Mouse (Mus musculus) liver, embryonic 13.5 days (tissue): ENCODE results near the gene Rabl6. TPM values are rescaled to one million over a fixed set of nuclear protein-coding genes. Genes with fewer than 3 reads are reported as not detected.

ENCODE experiments used
- ATAC-seq: fragments of 200-750 bp; cut with Nextera tagmentation; 2 replicates; pipeline ENCODE4 v1.8.0; 2017; ENCODE audit warnings: low read depth, mild to moderate bottlenecking, moderate number of reproducible peaks, moderate library complexity
- DNase-seq: peaks from one replicate; pipeline ENCODE4 v3.0.0; 2022
- H3K27ac ChIP-seq: fragments of 300-500 bp; sonication (generic); 2 replicates; pipeline ENCODE4 v1.5.1; 2015; ENCODE audit warnings: moderate library complexity, mild to moderate bottlenecking, inconsistent platforms
- H3K27me3 ChIP-seq: fragments of 300-500 bp; sonication (generic); 2 replicates; pipeline ENCODE4 v1.6.1; 2015; ENCODE audit warnings: mild to moderate bottlenecking, inconsistent platforms
- H3K36me3 ChIP-seq: fragments of 300-500 bp; sonication (generic); 2 replicates; pipeline ENCODE4 v1.6.1; 2015; ENCODE audit warnings: mild to moderate bottlenecking, inconsistent platforms
- H3K4me1 ChIP-seq: fragments of 300-500 bp; sonication (generic); replicated peaks from 2 replicates; pipeline ENCODE4 v1.6.1; 2015; ENCODE audit warnings: inconsistent platforms
- H3K4me2 ChIP-seq: fragments of 300-500 bp; sonication (generic); 2 replicates; pipeline ENCODE4 v1.6.1; 2015; ENCODE audit warnings: inconsistent platforms, mild to moderate bottlenecking, moderate library complexity
- H3K4me3 ChIP-seq: fragments of 300-500 bp; sonication (generic); replicated peaks from 2 replicates; pipeline ENCODE4 v1.5.1; 2015; ENCODE audit warnings: mild to moderate bottlenecking, inconsistent platforms
- H3K9ac ChIP-seq: fragments of 300-500 bp; sonication (generic); 2 replicates; pipeline ENCODE4 v1.6.1; 2015; ENCODE audit warnings: mild to moderate bottlenecking, inconsistent platforms
- H3K9me3 ChIP-seq: fragments of 300-500 bp; sonication (generic); replicated peaks from 2 replicates; pipeline ENCODE4 v1.6.1; 2016; ENCODE audit warnings: inconsistent platforms
- WGBS: fragments of 180-500 bp; shearing (Covaris S2); methylation state at CpG from one replicate; pipeline ENCODE4 v1.1.7; 2015; ENCODE audit not compliant: insufficient replicate concordance; 5-methylcytosine and 5-hydroxymethylcytosine counted together
- polyA plus RNA-seq: library from polyadenylated mRNA; unstranded; fragments of >200 nt; fragmentation: Nextera tagmentation; extraction: Ambion mirVana; gene quantifications from 2 replicates; pipeline ENCODE4 v1.2.1, GENCODE M21; 2015

The Rabl6 gene
- polyA plus RNA-seq, 1 experiment from 2014 or later, result 29.8 TPM

DNA sequence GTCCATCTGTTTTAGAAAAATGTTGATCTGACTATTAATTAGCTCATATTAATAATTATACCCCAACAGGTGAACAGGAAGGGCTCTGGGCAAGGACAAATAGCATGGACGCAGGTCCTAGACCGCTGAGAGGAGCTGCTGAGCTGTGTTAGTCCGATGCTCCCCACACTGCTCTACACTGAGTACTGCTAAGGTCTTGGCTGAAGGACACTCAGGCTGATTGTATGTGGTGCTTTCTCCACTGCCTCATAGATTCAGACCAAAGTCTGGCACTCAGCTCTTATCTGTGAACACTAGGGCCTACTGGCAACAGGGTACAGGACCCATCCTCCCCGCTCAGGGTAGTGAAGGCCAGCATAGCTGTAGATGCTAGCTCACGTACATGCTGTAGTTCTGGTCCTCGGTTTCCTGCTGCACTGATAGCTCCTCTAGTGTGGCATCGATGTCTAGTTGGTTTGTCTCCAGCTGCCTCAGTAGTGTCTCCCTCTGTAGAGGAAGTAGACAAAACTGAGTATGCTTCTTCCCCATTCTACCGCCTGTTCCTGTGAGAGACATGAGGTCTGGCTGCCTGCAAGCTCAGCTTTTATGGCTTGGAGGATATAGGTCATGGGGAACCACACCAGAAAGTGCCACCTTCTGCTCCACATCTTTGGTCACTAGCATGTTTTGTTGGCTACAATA, 20.0 kb downstream of the Rabl6 start:
- peaks cover 93% of the 10 kb centered on the region for H3K36me3 ChIP-seq
- DNase-seq (no peak), ATAC-seq (no peak)
- 73% methylated on average over 8 of the region's 8 CpGs for WGBS
- no peaks in the 10 kb centered on the region for H3K27me3 ChIP-seq
- no peak overlapping the region for H3K4me2 ChIP-seq
- no peaks in the 10 kb centered on the region for H3K9me3 ChIP-seq
- peak overlapping the region; percentile 37; the same call in 1 of the 2 replicates for H3K27ac ChIP-seq
- H3K9ac ChIP-seq, result no peak overlapping the region
- 0 out of 2 replicates have a peak, but pooled peaks cover 4% of the 10 kb centered on the region for H3K4me1 ChIP-seq
- H3K4me3 ChIP-seq, result no peak overlapping the region

DNA sequence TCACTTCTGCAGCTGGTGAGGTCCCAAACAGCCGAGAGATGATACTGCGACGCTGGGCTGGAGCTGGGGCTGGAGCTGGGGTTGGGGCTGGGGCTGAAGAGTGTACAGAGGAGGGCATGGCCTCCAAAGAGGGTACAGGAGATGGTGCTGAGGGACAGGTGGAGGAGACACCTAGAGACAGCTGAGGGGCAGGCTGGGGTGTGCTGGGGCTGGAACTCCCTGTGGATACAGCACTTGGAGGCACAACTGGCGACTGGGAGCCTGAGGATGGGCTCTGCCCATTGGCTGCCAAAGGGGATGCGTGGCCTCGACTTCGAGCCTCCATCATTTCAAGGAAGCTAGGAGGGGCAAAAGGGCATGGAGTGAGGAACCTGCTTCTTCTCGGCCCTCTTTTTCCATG, 21.0 kb downstream of the Rabl6 start:
- DNase-seq (no peak), ATAC-seq (no peak)
- WGBS, result 82% methylated on average over 8 of the region's 8 CpGs
- Histone ChIP-seq H3K4me3 (no peak overlapping the region), H3K9ac (no peak overlapping the region), H3K4me2 (no peak overlapping the region), H3K27ac (no peak overlapping the region), H3K27me3 (no peaks in the 10 kb centered on the region), H3K36me3 (peaks cover 89% of the 10 kb centered on the region), H3K9me3 (no peaks in the 10 kb centered on the region), H3K4me1 (peaks cover 15% of the 10 kb centered on the region)

DNA sequence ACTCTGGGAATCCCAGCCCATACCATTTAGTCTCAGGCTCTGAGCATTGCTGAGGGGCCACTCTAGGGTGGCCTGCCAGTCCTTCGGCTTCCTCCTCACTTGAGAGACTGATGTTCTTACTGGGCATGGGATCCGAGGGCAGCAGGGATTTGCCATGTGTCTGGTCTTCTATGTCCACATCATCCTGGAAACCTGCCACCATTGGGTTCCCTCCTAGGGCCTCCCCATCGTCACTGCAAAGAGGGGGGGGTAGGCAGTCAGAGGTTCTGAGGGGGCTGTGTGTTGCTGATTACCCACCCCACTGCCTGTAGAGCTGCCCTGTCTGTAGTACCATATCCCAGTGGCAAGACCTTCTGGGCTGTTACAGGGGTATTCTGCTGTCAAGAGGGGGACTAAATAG, 22.7 kb downstream of the Rabl6 start:
- Histone ChIP-seq H3K9ac (no peak overlapping the region), H3K4me2 (no peak overlapping the region), H3K27me3 (peaks cover 9% of the 10 kb centered on the region), H3K4me1 (peaks cover 31% of the 10 kb centered on the region), H3K36me3 (peaks cover 72% of the 10 kb centered on the region), H3K9me3 (no peaks in the 10 kb centered on the region), H3K27ac (no peak overlapping the region), H3K4me3 (no peak overlapping the region)
- DNase-seq (no peak), ATAC-seq (no peak)
- 69% methylated on average over 3 of the region's 3 CpGs for whole genome bisulfite sequencing

DNA sequence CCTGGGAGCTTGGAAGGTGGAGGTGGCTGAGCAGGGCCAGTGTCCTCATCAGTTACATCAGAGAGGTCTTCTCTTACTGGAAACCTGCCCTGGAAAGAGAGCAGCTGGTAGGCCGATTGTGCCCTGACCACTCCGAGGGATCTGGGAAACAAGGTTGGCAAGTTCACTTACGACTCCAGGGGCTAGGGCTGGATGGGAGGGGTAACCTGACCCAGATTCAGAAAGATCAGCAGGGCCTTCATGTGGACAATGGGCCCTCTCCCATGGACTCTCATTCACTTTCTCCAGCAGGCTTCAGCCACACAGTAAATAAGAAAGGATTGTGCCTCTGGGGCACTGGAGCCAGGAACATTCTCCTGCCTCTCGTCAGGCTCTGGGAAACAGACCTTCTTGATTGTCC, 23.5 kb downstream of the Rabl6 start:
- Histone ChIP-seq H3K4me3 (no peak overlapping the region), H3K9ac (no peak overlapping the region), H3K9me3 (no peaks in the 10 kb centered on the region), H3K4me1 (peaks cover 37% of the 10 kb centered on the region), H3K27me3 (peaks cover 16% of the 10 kb centered on the region), H3K4me2 (no peak overlapping the region), H3K36me3 (peaks cover 65% of the 10 kb centered on the region), H3K27ac (no peak overlapping the region)
- ATAC-seq, result no peak
- 89% methylated on average over 4 of the region's 4 CpGs for WGBS
- DNase-seq, result no peak

DNA sequence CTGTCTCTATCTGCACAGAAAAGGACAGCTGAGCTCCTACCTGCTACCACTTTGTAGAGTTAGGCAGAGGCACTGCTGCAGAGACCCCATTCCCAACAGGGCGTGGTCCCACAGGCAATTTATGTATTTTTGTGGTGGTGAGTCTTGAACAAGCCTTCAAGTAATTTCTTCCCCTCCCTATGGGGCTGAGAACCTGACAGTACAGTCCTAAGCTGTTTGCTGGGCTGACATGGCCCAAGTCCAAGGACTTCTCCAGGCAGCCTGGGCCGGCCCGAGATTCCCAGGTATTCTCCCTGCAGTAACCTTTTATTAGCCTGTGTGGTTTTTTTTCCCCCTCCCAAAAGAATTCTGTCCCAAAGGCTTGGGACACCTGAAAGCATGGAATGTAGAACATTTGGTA, 24.2 kb downstream of the Rabl6 start:
- H3K4me3 ChIP-seq, result no peak overlapping the region
- no peak for ATAC-seq

DNA sequence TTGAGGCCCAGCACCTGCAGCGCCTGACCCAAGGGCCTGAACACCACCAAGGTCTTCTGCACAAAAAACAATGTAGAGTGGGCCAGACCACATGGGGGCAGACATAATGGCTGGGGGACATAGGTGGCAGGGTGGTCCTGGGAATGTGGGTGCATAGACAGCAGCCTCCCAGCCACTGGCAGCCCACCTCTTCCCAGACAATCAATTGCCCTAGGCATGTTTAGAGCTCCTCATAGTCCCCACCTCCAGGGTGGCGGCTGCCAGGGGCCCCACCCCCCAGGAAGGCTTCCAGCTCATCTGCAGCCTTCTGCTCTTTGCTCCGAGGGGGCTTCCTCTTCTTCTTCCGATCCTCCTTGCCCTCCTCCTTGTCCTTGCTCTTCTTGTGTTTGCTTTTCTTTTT, 24.8 kb downstream of the Rabl6 start:
- Histone ChIP-seq H3K36me3 (peaks cover 59% of the 10 kb centered on the region), H3K4me3 (no peak overlapping the region), H3K4me2 (no peak overlapping the region), H3K4me1 (peaks cover 50% of the 10 kb centered on the region), H3K9ac (no peak overlapping the region), H3K27me3 (peaks cover 29% of the 10 kb centered on the region), H3K9me3 (no peaks in the 10 kb centered on the region), H3K27ac (no peak overlapping the region)
- ATAC-seq (no peak), DNase-seq (no peak)
- 58% methylated on average over 4 of the region's 4 CpGs for WGBS

More for the DNA sequence above, 24.2 kb downstream of the Rabl6 start:
- 71% methylated on average over 3 of the region's 3 CpGs for WGBS
- peaks cover 23% of the 10 kb centered on the region for H3K27me3 ChIP-seq
- H3K36me3 ChIP-seq, result peaks cover 62% of the 10 kb centered on the region
- H3K27ac ChIP-seq, result no peak overlapping the region
- DNase-seq, result no peak
- H3K4me1 ChIP-seq, result peaks cover 44% of the 10 kb centered on the region
- no peaks in the 10 kb centered on the region for H3K9me3 ChIP-seq
- no peak overlapping the region for H3K9ac ChIP-seq
- no peak overlapping the region for H3K4me2 ChIP-seq

DNA sequence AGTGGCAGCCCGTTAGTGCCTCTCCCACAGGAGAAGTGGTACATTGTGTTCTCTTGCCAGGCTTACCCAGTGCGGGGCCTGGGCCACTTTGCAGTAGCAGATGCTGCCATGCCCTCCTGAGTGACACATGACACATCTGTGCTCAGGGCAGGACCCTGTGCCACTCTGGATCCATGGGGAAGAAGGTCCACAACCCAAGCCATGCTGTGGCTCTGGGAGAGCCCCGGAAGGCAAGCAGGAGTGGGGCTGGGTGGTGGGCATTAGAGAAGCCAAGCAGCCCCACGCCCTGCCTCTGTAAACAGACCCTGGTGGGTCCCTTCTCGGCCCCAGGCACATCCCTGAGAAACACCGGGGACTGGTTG, 25.2 kb downstream of the Rabl6 start:
- WGBS, result 75% methylated on average over 6 of the region's 6 CpGs
- DNase-seq (no peak), ATAC-seq (no peak)
- peaks cover 55% of the 10 kb centered on the region for H3K4me1 ChIP-seq
- H3K4me2 ChIP-seq, result no peak overlapping the region
- peaks cover 54% of the 10 kb centered on the region for H3K36me3 ChIP-seq
- no peaks in the 10 kb centered on the region for H3K9me3 ChIP-seq
- H3K27ac ChIP-seq, result no peak overlapping the region
- peaks cover 34% of the 10 kb centered on the region for H3K27me3 ChIP-seq
- no peak overlapping the region for H3K4me3 ChIP-seq
- H3K9ac ChIP-seq, result no peak overlapping the region

DNA sequence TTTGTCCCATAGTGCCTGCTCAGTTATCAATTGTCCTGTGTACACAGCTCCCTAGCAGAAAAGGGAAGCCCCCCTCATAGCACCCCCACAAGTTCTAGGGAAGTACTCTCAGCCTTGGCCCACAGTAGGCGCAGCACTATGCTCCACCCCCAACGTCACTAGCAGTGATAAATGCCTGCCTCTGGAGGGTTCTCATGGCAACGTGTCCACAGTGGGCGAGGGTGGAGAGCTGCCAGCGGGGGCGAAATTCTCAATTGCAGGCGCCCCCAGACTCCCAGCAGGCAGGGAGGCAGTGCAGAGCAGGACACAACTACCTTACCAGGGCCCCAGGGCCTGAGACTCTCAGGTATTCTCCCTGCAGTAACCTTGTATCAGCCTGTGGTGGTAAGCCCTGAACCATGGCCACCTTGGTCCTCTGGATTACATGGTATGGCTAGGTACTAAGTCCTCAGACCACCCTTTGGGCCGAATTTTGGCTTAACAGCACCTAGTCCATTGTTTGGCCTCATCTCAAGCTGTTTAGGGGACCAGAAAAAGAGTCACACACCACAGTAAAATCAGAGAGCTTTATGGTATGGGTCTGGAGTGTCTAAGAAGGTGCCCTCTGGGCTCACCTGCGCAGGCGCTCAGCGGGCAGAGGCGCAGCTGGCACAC, 25.7 kb downstream of the Rabl6 start:
- no peak for DNase-seq

DNA sequence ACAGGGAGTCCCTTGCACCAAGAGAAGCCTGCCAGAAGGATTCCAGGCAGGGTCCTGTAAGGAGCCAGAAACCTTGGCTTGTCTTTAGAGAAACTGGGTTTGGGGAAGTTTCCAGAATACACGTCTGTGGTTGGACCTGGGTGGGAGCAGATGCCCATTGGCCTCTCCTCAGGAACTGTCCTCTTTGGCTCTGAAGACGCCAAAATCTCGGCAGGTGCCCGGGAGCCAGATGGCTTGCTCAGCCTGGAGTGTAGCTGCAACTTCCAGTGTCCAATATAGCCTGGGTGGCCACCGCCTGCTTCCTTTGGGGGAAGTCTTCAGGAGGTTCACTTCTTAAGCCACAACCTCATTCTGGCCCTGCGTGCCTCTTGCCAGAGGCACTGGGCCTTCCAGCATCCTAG, 26.4 kb downstream of the Rabl6 start:
- Histone ChIP-seq H3K9ac (no peak overlapping the region), H3K4me1 (peaks cover 65% of the 10 kb centered on the region), H3K4me3 (no peak overlapping the region), H3K4me2 (peak overlapping the region; percentile 65; the same call in 1 of the 2 replicates), H3K36me3 (peaks cover 42% of the 10 kb centered on the region), H3K27ac (peak overlapping the region; percentile 10; the same call in 1 of the 2 replicates), H3K9me3 (no peaks in the 10 kb centered on the region), H3K27me3 (peaks cover 46% of the 10 kb centered on the region)
- DNase-seq, result no peak
- ATAC-seq, result peak; percentile 8; the same call in 1 of the 2 replicates
- WGBS, result 10% methylated on average over 6 of the region's 6 CpGs

More for the DNA sequence above, 25.7 kb downstream of the Rabl6 start:
- no peak overlapping the region for H3K9ac ChIP-seq
- H3K4me1 ChIP-seq, result peaks cover 60% of the 10 kb centered on the region
- peaks cover 49% of the 10 kb centered on the region for H3K36me3 ChIP-seq
- no peak for ATAC-seq
- no peak overlapping the region for H3K27ac ChIP-seq
- 43% methylated on average over 12 of the region's 12 CpGs for WGBS
- H3K4me2 ChIP-seq, result no peak overlapping the region
- peaks cover 39% of the 10 kb centered on the region for H3K27me3 ChIP-seq
- no peaks in the 10 kb centered on the region for H3K9me3 ChIP-seq
- no peak overlapping the region for H3K4me3 ChIP-seq

DNA sequence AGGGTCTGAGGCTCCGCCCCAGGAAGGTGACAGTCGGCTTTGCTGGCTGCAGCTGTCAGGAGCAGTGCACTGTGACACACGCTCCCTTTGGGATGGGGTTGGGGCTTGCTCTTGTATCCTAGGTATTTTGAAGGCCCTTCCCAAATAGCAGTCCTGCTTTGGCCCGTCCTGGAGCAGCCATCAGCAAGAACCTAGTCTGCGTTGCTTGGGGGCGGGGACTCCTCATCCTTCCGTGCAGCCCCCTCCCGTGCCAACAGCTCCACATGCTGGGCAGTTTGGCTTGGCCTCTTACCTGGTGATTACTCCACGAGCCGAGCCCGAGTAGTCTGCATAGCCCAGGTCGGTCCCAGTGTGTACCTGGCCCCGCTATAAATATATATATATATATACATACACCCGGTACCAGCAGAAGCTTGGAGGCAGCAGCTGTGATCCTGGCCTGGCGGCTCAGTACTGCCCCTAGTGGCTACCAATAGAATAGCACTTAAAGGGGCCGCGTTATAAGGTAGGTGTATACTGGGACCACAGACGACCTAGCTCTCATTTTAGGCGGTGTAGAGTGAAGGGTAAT, 26.9 kb downstream of the Rabl6 start, which contains the start of gene Ajm1:
Gene Ajm1, minus strand, starts transcription at position 464 of the 571 bp plus-strand sequence.
- H3K4me3 ChIP-seq, result peak within 1 kb of the TSS; percentile 32
- peak within 1 kb of the TSS; percentile 10; the same call in 1 of the 2 replicates for H3K27ac ChIP-seq
- H3K27me3 ChIP-seq, result peaks cover 51% of the 10 kb centered on the region
- ATAC-seq (peak; percentile 68), DNase-seq (peak; percentile 57)
- H3K36me3 ChIP-seq, result peaks cover 37% of the 10 kb centered on the region
- 4% methylated on average over 19 of the region's 19 CpGs for WGBS
- H3K9me3 ChIP-seq, result no peaks in the 10 kb centered on the region
- peak within 1 kb of the TSS; percentile 65 for H3K4me2 ChIP-seq
- H3K4me1 ChIP-seq, result peaks cover 65% of the 10 kb centered on the region
- no peak within 1 kb of the TSS for H3K9ac ChIP-seq

DNA sequence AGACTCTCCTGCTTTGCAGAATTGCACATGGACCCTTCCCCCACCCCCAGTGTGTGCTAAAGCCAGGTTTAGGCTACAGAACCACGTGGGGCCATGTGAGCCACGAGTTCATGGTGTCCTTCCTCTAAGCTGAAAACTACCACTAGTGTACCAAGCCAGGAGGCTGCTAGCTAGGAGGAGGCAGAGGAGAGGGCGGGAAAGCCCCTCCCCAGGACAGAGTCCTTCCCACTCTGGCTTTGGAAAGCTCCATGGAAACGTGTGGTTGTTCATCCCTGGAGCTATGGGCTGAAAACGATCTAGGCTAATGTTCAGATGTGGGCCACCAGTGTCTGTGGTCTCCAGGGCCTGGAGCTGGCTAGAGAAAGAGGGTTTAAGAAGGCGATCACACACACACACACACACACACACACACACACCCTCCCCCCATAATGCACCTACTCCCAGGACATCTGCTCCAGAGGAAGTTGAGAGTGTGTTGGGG, 27.7 kb downstream of the Rabl6 start:
- H3K4me3 ChIP-seq, result no peak overlapping the region
- no peaks in the 10 kb centered on the region for H3K9me3 ChIP-seq
- no peak for ATAC-seq
- H3K4me2 ChIP-seq, result peak overlapping the region; percentile 65; the same call in 1 of the 2 replicates
- peaks cover 29% of the 10 kb centered on the region for H3K36me3 ChIP-seq
- peaks cover 58% of the 10 kb centered on the region for H3K27me3 ChIP-seq
- 19% methylated on average over 6 of the region's 6 CpGs for WGBS
- H3K4me1 ChIP-seq, result peaks cover 70% of the 10 kb centered on the region
- H3K27ac ChIP-seq, result no peak overlapping the region
- H3K9ac ChIP-seq, result no peak overlapping the region
- DNase-seq, result no peak
